Mouse (Mus musculus) kidney, adult 18-20 months (tissue): ENCODE measurements at regions not wholly inside any gene's neighbourhood (a gene's known extent, or its start where the extent isn't known, plus 50 kb on each side); places are given as distances from the start of the nearest gene placed in this dataset.

Experiments used
- DNase-seq: peaks from one replicate; pipeline ENCODE4 v3.0.0; 2021

- no peak for DNase-seq
Measured at GRCm38 (mm10) chr15:59138393-59139107, 249.5 kb downstream of the Gm49356 start.

- DNase-seq, result no peak
Measured at GRCm38 (mm10) chr15:59141621-59142020, 252.5 kb downstream of the Gm49356 start.

DNA sequence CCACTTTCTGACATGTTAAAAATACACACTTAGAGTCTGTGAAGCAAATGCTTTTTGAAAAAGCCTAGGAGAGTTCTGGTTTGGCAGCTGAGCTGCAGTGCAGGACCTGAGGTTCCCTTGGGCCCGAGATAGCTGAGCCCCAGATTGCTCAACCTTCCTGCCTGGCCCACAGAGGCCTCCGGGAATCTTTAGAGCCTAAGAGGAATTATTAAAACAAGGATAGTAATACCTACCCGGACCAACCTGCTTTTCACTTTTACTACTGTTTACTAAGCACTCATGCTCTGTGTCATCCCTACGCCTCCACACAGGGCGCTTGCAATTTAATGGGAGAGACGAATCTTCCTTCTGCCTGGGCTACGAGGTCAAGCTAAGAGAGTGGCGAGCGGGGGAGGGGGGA is 253.4 kb downstream of the Gm49356 start:
- no peak for DNase-seq

- no peak for DNase-seq
Measured at GRCm38 (mm10) chr15:59143891-59144290, 254.8 kb downstream of the Gm49356 start.

DNA sequence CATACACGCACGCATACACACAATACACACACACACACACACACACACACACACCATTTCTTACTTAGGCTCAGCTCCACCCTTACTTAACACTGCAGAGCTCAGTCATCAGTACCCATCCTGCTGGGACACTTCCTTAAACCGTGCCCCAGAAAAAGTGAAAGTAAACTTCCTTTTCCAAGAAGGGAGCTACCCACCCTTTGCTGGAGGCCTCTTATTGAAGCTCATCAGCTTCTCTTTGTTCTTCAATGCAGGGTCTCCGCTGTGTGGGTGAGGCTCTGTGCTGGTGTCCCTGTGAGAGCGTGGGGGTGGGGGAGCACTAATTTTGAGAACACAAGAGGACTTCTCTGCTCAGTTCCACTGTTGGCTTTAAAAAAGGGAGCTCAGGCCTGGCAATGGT is 256.6 kb downstream of the Gm49356 start:
- DNase-seq, result no peak

GRCm38 (mm10) chr15:59146111-59146510 is 257.0 kb downstream of the Gm49356 start:
- DNase-seq, result no peak

- no peak for DNase-seq
Measured at GRCm38 (mm10) chr15:59146586-59147085, 257.5 kb downstream of the Gm49356 start.

GRCm38 (mm10) chr15:59148531-59148930 is 259.4 kb downstream of the Gm49356 start:
- no peak for DNase-seq

GRCm38 (mm10) chr15:59151506-59151905 is 262.4 kb downstream of the Gm49356 start:
- DNase-seq, result no peak

- no peak for DNase-seq
Measured at GRCm38 (mm10) chr15:59152786-59153388, 263.8 kb downstream of the Gm49356 start.

GRCm38 (mm10) chr15:59153416-59154250 is 264.5 kb downstream of the Gm49356 start:
- DNase-seq, result no peak

- no peak for DNase-seq
Measured at GRCm38 (mm10) chr15:59154407-59155288, 265.6 kb downstream of the Gm49356 start.

DNA sequence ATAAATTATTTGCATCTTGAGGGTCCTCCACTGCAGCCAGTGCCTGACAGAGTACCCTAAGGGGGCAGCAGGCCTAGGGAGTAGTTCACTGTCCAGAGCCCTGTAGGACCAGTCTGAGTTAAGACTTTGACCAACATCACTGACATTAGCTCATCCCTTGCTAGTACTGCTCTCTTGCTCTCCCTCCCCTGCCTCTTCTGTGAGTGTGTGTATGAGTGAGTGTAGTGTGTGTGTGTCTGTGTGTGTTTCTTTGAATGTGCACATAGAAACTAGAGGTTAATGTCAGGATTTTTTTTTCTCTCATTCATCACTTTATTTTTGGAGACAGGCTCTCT is 266.2 kb downstream of the Gm49356 start:
- no peak for DNase-seq

- no peak for DNase-seq
Measured at GRCm38 (mm10) chr15:59156328-59156727, 267.2 kb downstream of the Gm49356 start.

GRCm38 (mm10) chr15:59158760-59159159 is 269.7 kb downstream of the Gm49356 start:
- DNase-seq, result no peak

DNA sequence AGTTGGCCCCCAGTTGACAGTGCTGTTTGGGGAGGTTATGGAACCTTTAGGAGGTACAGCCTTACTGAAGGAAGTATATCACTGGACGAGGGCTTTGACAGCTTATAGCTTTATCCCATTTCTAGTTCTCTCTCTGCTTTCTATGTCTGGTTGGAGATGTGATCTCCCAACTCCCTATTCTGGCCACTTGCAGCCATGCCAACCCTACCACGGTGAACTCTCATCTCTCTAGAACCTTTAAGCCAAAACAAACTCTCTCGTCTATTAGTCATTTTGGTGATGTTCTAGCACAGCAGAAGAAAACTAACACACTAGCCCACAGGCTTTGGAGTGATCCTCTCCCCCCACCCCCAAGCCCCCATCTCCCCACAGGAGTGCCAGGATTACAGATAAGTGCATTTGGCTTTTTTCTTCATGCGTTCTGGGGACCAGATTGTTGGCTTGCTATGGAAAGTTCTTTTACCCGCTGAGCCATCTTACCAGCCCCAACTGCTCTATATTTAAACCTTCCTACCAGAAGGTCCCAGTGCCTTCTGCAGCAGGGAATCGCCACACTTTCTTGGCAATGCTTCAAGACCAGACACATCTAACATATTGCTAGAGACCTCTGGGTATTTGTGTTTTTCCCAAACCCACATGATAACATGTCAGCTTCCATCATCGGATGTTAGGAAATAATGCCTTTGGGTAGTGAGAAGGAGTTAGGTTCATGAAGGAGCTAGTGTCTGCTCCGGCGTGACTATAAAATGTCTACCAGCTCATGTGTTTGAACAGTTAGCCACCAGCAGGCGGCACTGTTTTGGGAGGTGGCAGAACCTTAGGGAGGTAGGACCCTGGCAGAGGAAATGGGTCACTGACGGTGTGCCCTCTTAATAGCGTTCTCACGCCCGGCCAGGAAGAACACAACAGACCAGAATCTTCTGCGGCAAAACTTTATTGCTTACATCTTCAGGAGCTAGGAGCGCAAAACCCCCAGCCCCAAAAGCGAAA is 272.1 kb downstream of the Gm49356 start:
- no peak for DNase-seq

- no peak for DNase-seq
Measured at GRCm38 (mm10) chr15:59167937-59168659, 279.0 kb downstream of the Gm49356 start.

- no peak for DNase-seq
Measured at GRCm38 (mm10) chr15:59168660-59169170, 279.6 kb downstream of the Gm49356 start.

GRCm38 (mm10) chr15:59169237-59169797 is 280.2 kb downstream of the Gm49356 start:
- DNase-seq, result no peak

GRCm38 (mm10) chr15:59169831-59170230 is 280.7 kb downstream of the Gm49356 start:
- no peak for DNase-seq
